Mouse (Mus musculus): ENCODE measurements around the gene Syt1. TPM values are rescaled to one million over a fixed set of nuclear protein-coding genes. Genes with fewer than 3 reads are reported as not detected.
A peak's percentile ranks its signal among the peaks of the same experiment; 100 is the strongest.

Gene Syt1
- total RNA-seq, 2 experiments from 2014 or later = 10.0 to 12.9 TPM

DNA sequence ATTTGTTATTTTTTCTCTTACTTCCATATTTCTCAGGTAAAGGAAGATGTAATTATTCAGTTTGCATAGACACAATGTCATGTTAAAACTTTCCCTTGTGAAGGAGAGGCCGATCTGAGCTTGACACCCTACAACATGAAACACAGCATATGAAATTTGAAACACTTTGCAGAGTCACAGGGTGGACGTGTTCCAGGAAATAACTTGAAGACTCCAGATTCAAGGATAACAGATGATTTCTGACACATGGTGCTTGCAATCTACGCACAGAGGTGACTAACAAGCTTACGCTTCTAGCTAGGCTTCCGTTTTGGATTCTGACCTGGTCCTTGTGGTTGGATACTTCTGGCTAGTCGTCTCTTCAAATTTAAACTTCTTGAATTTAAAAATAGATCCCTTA lies 239.7 kb downstream of the Syt1 start:
- DNase-seq (ENCODE audit: low spot score in 2 of 2) = no peak

DNA sequence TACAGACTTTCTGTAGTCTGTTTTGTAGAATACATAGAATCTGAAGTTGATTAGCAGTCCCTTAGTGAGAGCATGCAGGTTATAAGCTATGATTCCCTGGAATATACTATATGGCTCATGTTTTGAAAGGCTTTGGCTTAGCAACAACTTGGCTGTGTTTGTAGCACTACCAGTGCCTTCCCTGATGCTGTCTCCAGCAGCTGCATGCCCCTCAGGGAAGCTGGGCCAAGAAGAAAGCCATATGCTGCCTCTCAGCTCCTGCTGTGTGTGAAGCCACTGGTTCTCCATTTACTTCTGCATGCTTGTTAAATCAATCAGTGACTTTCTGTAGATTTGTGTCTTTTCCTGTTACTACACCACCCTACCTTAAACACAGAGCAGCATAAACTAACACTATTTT lies 245.2 kb downstream of the Syt1 start:
- no peak for DNase-seq (ENCODE audit: low spot score in 2 of 2)

DNA sequence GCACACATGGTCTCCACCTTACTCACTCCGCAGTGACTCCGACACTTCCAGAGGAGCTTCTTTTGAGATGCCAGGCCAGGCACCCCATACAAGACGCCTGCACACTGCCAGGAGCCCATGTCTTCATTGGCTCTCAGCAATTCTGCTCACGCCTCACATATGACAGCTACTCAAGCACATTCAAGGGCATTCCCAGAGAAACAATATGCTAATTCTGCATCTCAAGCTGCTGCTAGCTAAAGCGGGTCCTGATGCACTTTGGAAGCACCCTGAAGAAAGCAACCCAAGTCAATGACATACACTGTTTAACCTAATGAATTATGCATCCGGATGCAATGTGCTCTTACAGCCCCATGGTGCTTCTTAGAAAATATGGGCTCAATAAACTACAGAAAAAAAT lies 247.1 kb downstream of the Syt1 start:
- DNase-seq (ENCODE audit: low spot score in 2 of 2) = no peak

GRCm38 (mm10) chr10:108753304-108753703 lies 257.5 kb downstream of the Syt1 start:
- no peak for DNase-seq (ENCODE audit: low spot score in 2 of 2)

GRCm38 (mm10) chr10:108743759-108744158 lies 267.0 kb downstream of the Syt1 start:
- no peak for DNase-seq (ENCODE audit: low spot score in 2 of 2)

DNA sequence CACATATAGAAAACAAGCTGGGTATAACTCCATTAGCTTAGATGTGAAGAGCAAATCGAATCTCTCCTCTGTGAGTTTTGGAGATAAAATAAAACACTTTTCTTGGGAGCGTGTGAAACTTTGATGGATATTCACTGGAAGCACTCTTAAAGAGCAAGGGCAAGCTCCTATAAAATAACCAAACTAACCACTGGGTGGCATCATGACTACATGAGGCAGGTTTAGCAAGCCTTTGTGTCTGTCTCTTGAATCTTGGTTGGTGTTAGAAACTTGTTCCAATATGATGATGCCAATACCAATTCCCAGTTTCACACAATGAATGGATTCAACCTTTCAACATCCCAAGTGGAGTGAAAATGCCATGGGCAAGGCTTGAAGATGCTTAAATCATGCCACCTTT lies 276.8 kb downstream of the Syt1 start:
- DNase-seq (ENCODE audit: low spot score in 2 of 2) = peak in 1 of 2 experiments; percentile 2

DNA sequence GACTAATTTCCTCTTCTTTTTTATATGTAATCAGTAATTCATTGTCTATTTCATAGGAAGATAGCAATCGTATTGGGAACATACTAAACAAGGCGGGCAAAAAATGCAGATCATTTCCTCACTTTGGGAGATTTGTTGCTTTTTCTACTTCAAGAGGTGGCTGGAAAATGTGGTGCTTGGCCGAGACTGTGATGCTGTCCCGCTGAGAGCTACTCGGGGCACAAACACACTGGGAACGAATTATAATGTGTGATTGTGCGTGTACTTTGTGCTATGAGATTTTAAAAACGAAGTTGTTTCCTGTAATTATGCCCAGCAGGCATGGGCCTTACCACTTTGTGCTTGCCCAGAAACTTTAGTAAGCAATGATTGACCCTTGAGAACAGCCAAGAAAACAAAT lies 281.8 kb downstream of the Syt1 start:
- DNase-seq (ENCODE audit: low spot score in 2 of 2) = no peak

DNA sequence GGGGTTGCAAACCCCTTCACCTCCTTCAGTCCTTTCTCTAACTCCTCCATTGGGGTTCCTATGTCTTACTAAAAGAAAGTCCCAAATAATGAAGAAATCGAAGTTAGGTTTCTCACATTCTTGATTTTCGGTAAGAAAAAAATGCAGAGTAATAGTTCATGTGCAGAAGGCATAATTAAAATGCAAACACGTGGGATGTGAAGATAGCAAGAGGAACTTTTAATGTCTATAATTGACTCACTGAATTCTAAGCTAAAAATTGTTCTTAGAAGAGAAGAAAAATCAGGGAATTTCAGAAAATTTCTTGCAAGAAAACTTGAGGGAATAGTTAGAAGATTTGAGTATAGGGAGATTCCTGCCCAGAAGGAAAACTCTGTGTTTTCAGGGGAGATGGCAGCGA lies 284.4 kb downstream of the Syt1 start:
- no peak for DNase-seq (ENCODE audit: low spot score in 2 of 2)

DNA sequence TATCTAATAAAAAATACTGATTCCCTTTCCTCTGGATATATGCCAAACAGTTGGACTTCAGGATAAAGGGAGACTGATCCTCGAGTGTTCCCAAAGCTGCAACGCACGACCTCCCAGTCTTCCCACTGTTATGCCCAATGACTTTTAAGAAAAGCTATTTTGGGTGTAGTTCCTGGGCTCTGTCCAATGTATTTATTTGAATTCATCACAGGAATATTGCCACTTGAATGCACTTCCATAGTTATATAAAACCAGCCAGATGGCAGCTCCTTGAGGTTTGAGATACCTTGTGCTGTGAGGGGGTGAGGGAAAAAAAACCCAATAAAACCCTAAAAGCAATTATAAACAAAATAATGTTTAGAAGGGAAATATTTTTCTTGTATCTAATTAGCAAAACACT lies 285.9 kb downstream of the Syt1 start:
- DNase-seq (ENCODE audit: low spot score in 2 of 2) = no peak

DNA sequence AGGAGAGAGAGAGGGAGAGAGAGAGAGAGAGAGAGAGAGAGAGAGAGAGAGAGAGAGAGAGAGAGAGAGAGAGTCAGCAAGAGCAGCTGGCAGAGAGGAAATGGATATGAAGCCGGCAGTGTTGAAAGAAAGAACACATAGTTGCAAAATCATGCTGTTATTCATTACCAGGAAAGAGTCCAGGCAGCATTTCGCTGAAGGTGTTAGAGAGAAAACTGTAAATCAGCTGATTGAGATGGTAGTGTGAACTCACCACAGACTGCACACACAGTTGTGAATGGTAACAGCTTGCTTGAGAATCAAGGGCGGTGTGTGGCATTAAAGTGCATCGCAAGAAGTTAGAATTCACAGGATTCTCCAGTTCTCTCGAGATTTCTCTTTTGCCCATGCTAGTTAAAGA lies 300.3 kb downstream of the Syt1 start:
- no peak for DNase-seq (ENCODE audit: low spot score in 2 of 2)

DNA sequence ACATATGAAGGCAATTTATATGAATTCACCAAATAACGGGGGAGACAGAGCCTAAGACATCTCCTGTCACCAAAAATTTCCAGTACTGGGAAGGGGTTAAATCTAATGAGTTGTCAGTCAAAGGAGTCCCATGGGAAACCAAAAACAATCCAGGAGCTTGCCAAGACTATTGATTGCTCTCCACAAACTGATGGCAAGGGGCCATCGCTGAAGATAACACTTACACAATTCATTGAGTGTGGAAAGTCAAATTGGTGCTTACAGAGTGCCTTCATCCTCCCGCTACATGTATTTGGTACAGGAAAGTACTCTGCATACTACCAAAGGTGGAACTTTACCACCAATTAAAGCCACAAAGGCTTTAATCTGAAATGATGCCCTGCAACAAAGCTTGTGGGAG lies 305.1 kb downstream of the Syt1 start:
- DNase-seq (ENCODE audit: low spot score in 2 of 2) = no peak

DNA sequence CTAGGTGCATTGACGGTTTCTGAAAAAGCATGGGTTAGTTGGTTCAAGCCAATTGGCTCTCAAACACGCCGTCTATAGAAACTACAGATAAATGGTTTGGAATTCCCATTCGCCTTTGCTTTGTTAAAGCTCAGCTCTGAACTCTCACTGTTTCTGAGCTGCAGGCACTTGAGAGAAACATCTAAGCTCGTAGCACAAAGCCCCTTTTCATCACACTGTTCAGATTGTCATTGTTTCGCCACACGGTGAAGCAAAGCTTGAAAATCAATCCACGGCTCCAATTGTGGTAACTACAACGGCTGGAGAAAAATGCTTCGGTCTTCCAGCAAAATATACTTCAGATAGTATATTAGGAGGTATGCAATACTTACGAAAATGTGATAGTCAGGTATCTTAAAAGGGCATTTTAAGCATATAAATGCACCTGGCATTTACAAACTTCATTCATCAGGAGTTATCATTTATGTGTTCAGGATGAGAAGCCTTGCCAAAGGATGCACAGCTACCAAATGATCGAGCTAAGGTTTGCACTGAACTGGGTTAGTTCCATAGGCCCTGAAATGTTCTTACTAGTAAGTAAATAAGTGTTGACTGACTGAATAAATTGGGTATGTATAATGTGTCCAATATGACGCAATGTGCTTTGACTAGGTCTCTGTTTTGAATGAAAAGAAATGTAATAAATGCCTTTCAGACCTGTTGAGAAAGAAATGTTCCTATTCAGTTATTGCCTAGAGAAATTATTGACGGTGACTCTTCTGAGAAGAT lies 309.2 kb downstream of the Syt1 start:
- no peak for DNase-seq (ENCODE audit: low spot score in 2 of 2)

DNA sequence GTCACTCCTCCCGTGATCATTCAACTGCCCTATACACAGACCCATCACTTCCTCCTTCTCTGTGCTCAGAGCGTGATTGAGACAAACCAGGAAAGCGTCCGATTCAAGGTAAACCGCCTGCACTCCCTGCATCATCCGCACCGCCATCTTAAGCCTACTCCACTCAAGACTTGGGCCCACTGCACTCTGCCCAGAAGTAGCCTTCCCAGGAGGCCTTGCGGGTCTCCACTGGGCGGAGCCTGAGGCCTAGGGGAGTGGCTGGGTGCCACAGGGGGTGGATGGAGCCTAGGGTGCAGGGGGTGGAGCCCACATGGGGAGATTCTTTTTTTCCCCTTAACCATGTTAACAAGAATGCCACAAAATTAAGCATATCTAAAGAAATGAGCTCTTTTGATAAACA lies 310.8 kb downstream of the Syt1 start, which contains the start of gene Gm5136:
Gene Gm5136, minus strand, starts transcription at position 215 of the 400 bp plus-strand sequence.
- no peak for DNase-seq (ENCODE audit: low spot score in 2 of 2)

DNA sequence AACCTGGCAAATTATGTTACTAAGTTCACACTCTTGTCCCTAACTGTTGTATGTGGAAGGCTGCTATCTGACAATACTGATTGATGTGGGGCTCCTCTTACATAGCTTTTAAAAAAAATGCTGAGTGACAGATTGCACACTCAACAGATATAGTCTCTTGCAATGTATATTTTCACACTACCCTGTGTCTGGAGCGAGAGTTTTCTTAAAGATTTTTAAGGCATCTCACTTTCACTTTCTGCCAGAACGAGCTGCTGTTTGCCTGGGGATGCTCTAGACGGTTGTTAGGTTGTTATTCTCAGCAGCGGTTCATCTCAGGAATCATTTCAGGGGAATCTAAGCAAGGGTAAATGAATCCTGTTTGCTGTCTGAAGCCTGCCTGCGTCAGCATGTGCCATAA lies 313.7 kb downstream of the Syt1 start:
- DNase-seq (ENCODE audit: low spot score in 2 of 2) = no peak

DNA sequence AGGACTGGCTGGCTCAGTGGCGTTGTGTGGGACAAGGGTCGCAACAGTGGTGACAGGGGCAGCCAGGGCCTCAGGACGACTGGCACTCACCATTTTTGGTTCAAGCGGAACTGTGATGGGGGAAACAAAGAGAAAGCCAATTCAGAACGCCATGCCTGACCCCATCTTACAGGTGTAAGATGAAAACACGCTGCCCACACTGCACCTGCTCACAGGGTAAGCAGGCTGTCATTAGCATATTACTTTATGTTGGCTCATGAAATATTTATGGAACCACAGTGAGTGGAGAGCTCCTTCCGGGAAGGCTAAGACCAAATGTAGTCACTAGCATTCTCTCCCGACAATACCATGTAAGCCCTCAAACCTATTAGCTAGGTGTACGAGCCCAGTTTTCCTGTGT lies 319.8 kb downstream of the Syt1 start:
- no peak for DNase-seq (ENCODE audit: low spot score in 2 of 2)

DNA sequence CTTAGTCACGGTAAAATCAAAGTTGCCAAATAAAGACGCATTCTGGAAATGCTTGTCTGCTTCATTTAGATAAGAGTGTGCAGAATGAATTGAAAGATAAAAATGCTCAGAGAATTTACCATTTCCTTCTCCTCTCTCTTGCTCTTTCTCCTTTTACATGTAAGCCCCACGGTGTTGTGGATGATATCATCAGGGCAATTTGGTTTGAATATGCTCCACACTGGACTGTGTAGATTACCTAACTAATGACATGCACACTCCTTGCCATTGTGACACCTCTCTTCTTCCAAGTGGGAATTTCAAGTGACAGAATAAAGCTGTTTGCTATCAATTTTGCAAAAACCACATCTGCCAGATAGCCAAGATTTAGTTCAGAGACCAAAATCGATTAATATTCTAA lies 324.1 kb downstream of the Syt1 start:
- DNase-seq (ENCODE audit: low spot score in 2 of 2) = no peak

DNA sequence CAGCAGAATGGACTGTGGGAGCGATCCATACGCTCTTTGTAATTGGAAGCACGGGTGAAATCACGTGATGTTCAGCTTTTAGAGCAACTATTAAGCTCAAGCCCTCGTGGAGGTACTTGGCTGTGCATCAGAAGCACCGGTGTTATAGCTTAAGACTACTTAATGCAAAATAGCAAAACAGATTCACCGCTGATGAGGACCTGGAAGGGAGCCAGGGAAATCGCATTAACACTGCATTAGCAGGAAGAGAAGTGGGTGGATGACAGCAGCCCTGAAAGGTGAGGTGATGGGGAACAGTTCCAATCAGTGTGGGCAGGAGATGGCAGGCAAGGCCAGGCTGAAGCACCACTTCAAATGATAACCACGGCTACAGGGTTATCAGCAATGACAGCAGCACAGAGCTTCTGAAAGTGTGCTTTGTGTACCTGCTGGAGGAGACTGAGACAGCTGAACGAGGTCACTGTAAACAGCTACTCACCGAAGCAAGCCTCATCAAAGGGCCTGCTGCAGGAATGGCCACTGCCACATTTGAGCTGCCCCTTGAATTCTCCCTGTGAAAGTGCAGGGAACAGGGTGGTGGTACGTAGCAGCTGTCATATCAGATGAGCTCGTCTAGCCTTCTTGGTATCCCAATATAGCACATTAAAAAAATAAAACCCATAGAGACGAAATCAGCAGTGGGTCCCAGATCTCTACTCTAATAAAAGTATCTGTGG lies 330.9 kb downstream of the Syt1 start:
- no peak for DNase-seq (ENCODE audit: low spot score in 2 of 2)

DNA sequence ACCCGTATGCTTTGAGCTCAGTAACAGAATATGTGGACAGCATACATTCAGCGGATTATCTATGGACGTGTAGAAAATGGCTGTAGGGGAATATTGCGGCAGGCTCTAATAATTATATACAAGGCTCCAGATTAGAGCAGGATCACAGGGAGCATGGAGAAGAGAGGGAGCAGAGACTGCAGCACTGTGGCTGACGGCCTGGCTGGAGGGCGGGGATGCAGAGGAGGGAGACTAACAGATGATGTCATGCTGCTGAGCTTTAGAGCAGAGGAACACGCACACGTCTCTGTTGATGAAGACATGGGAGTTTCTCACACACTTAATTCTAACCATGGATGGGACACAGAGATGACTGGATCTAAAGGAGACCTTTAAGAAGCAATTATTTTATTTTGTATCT lies 333.7 kb downstream of the Syt1 start:
- DNase-seq (ENCODE audit: low spot score in 2 of 2) = no peak

DNA sequence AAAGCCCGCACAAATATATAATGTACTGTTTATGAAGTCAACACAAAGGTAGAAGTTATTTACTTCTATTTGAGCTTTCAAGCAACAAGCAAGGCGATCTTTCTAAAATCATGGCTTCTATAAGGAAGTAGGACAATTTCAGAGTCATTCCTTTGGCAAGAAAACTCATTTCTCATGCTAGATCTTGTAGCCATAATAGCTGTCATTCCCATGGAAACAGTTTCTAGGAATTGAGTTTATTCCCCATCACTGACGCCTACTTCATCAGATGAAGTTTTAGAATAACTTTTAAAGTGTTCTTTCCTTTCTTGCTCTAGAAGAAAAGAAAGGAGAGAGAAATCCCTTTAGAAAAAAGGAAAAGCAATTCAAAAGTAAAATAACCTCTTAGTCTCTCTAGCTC lies 341.8 kb downstream of the Syt1 start:
- no peak for DNase-seq (ENCODE audit: low spot score in 2 of 2)

- no peak for DNase-seq (ENCODE audit: low spot score in 2 of 2)
Measured at GRCm38 (mm10) chr10:108660295-108660694, 350.5 kb downstream of the Syt1 start.

GRCm38 (mm10) chr10:108658300-108658699 lies 352.5 kb downstream of the Syt1 start:
- DNase-seq (ENCODE audit: low spot score in 2 of 2) = no peak

- no peak for DNase-seq (ENCODE audit: low spot score in 2 of 2)
Measured at GRCm38 (mm10) chr10:108657669-108658068, 353.1 kb downstream of the Syt1 start.

DNA sequence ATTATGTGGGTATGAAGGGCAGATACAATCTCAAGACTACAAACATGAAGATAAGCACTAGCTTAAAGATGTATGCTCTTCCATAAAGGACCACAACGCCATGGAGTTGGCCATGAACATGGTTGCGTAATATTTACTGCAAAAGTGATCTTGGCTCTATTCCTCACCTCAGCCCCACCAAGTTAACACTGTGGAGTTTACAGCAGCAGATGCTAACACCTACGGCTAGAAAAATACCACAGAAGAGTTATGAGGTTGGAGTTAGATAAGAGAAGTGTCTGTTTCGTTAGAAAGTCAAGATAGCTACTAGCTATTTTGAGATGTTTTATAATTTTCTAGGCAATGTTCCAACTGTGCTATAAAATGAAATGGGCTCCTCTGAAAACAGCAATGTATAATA lies 353.9 kb downstream of the Syt1 start:
- no peak for DNase-seq (ENCODE audit: low spot score in 2 of 2)

Measured in adrenal gland, adult 18-20 months (tissue).